Mouse (Mus musculus) urinary bladder, adult 2 months (tissue): Measurements from ENCODE around the gene Rpl29. TPM values are rescaled to one million over a fixed set of nuclear protein-coding genes. Genes with fewer than 3 reads are reported as not detected.

Experiments
- DNase-seq: peaks from one replicate; pipeline ENCODE4 v3.0.0; 2022; ENCODE audit warnings: low spot score
- polyA plus RNA-seq: library from polyadenylated mRNA; depleted of rRNA; stranded (reverse); fragments of >200 nt; gene quantifications from 2 replicates; pipeline ENCODE4 v1.2.3, GENCODE M21; 2012; rRNA removed

Gene Rpl29
- polyA plus RNA-seq, 1 experiment = 1,045 TPM

- no peak for DNase-seq
Observed at GRCm38 (mm10) chr9:106472321-106472720, 43.1 kb downstream of the Rpl29 start.

- DNase-seq = peak; percentile 25
Observed at GRCm38 (mm10) chr9:106473081-106473752, 44.0 kb downstream of the Rpl29 start.

DNA sequence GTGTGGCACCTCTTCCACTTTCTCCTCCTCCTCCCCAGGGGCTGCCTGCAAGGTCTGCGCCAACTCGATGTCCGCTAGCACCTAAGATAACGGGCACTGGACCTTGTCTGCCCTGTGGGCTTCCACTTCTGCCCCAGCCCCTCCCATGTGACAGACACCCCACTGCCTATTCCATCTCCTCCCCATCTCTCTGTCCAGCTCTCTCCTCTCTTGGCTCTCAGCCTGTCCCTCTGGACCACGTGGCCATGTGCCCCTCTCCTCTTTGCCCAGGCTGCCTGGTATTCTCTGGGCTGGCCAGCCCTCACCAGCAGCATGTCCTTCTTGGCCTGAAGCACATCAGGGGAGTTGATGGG lies 44.5 kb downstream of the Rpl29 start:
- no peak for DNase-seq

DNA sequence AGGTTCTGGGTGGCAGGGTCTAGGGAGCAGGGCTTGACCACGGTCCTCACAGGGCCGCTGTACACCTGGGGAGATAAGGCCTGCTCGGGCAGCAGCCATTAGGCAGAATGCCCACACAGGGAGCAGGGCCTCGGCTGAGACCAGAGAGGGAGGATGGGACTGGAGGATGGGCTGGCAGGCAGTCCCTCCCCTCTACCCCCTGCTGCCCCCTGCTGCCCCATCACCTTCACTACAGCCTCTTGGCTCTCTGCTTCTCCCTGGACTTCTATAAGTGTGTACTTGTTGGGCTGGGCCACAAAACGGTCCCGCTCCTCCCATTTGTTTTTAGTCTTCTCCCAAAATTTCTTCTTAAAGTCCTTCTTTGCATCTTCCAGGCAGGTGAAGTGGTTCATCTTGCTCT lies 45.2 kb downstream of the Rpl29 start:
- peak; percentile 44 for DNase-seq

DNA sequence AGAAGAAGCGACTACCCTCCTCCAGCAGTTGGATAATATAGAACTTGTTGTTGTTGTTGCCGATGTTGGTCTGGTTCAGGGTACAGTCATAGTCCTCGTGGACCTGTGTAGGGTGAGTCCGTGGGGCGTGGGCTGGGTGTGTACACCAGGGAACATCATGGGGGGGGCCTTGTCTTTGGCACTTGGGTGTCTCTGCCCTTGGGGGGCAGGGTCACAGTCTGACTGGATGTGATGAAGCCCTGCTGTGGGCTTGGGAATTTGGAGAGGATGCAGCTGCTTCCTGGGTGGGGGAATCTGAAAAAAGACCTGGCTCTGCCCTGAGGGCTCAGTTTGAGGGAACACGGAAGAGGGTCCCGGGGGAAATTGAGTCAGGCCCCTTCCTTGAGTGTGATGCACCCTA lies 45.8 kb downstream of the Rpl29 start:
- peak; percentile 23 for DNase-seq

GRCm38 (mm10) chr9:106475663-106476001 lies 46.4 kb downstream of the Rpl29 start, which contains the start of gene Rrp9:
TSS of gene Rrp9 (plus strand) at chr9:106475963.
- DNase-seq = no peak

DNA sequence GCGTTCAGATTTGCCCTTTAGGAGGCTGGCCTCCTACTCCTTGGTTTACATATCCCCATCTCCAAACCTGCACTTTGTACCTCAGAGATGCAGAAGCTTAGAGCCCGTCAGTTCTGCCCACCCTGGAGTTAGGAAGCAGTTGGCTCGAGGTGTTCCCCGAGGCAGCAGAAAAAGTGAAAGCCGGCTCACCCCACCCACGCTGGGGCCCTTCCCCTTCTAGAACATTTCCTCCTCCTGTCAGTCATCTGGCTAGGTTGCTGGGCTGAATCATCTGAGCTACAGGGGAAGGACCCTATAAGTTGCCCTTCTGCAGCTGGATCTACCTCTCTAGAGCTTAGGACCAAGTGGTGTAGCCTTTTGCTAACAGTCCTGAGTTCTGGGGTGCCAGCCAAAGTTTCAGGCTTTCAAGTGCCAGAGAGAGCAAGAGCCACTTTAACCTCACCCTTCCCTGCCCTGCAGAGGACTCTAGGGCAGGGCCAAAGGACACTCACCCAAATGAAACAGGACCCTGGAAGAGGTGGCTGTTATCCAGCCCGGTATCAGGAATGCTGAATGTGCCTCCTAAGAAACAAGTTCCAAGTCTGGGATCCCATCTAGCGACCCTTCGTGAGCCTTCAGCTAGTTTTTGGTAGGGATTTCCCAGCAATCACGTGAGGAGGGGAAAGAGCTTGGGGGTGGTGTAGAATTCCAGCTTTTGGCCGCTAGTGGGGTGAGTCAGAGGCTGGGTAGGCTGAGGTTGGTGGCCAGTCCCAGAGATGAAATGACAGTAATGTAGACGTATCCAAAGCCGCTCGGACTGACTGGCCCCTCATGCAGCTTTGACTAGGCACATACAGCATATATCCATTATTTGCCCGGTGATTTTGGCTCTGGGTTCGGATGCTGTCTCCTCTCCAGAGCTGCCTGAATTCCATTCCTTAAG lies 47.0 kb downstream of the Rpl29 start:
- peak; percentile 41 for DNase-seq

- peak; percentile 92 for DNase-seq
Observed at GRCm38 (mm10) chr9:106476924-106477484, 47.8 kb downstream of the Rpl29 start, which contains the start of gene Parp3. TSS of gene Parp3 (minus strand) at chr9:106476949.

DNA sequence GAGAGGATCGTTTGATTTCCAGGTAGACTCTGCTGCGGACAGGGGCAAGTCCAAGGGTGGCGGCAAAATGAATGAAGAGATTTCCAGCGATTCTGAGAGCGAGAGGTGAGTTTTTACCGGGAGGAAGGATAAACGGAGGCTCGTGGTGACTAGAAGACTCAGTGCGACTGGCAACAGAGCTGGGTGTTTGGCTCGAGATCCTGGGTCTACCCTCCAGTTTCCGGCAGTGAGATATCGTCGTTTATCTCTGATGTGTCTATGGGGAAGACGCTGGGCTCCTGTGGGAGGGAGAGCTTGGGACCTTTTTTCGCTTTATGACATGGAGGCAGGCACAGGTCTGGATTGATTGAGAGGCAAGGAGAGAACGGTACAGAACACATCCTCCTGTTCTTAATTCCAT lies 48.4 kb downstream of the Rpl29 start:
- DNase-seq = peak; percentile 16

GRCm38 (mm10) chr9:106478101-106478500 lies 48.8 kb downstream of the Rpl29 start:
- no peak for DNase-seq

- DNase-seq = peak; percentile 16
Observed at GRCm38 (mm10) chr9:106480541-106480940, 51.3 kb downstream of the Rpl29 start.

- peak; percentile 17 for DNase-seq
Observed at GRCm38 (mm10) chr9:106481075-106481474, 51.8 kb downstream of the Rpl29 start.

Other genes with a start within 250 kb of the Rpl29 start
- gene Ppm1m, start 229.7 kb upstream of the Rpl29 start, polyA plus RNA-seq = 40.2 and 47.0 TPM in 2 replicates
- 33.1 and 35.7 TPM in 2 replicates for gene Twf2, start 226.3 kb upstream of the Rpl29 start, polyA plus RNA-seq
- 1.8 and 2.5 TPM in 2 replicates for gene Tlr9, start 206.9 kb upstream of the Rpl29 start, polyA plus RNA-seq
- gene Alas1, start 180.8 kb upstream of the Rpl29 start, polyA plus RNA-seq = 93.3 and 105 TPM in 2 replicates
- gene Poc1a, start 148.4 kb upstream of the Rpl29 start, polyA plus RNA-seq = 3.9 and 4.5 TPM in 2 replicates
- gene Dusp7, start 60.8 kb upstream of the Rpl29 start, polyA plus RNA-seq = 33.5 and 34.7 TPM in 2 replicates
- gene Acy1, start 8.9 kb downstream of the Rpl29 start, polyA plus RNA-seq = 7.8 and 10.2 TPM in 2 replicates
- 69.6 and 84.4 TPM in 2 replicates for gene Abhd14b, start 18.0 kb downstream of the Rpl29 start, polyA plus RNA-seq
- gene Abhd14a, start 18.2 kb downstream of the Rpl29 start, polyA plus RNA-seq = 44.9 and 46.9 TPM in 2 replicates
- 42.5 and 47.9 TPM in 2 replicates for gene Pcbp4, start 23.8 kb downstream of the Rpl29 start, polyA plus RNA-seq
- gene Gpr62, start 36.5 kb downstream of the Rpl29 start, polyA plus RNA-seq = 0.29 and 0.33 TPM in 2 replicates
- gene Rrp9, start 46.5 kb downstream of the Rpl29 start, polyA plus RNA-seq = 30.6 and 31.0 TPM in 2 replicates
- 70.2 and 82.3 TPM in 2 replicates for gene Parp3, start 47.5 kb downstream of the Rpl29 start, polyA plus RNA-seq
- gene Iqcf1, start 70.5 kb downstream of the Rpl29 start, polyA plus RNA-seq = not detected in 2 replicates
- gene Iqcf5, start 85.1 kb downstream of the Rpl29 start, polyA plus RNA-seq = not detected in 2 replicates
- not detected in 2 replicates for gene Iqcf3, start 132.2 kb downstream of the Rpl29 start, polyA plus RNA-seq
- gene Iqcf4, start 141.5 kb downstream of the Rpl29 start, polyA plus RNA-seq = not detected in 2 replicates
- gene Iqcf6, start 197.1 kb downstream of the Rpl29 start, polyA plus RNA-seq = not detected in 2 replicates
- not detected in 2 replicates for gene Grm2, start 226.6 kb downstream of the Rpl29 start, polyA plus RNA-seq